Mouse (Mus musculus): ENCODE results near the gene Tspan17. TPM values are rescaled to one million over a fixed set of nuclear protein-coding genes. Genes with fewer than 3 reads are reported as not detected.

Tspan17 gene
- 2.2 and 2.8 TPM in 2 replicates for polyA plus RNA-seq (2012; ENCODE audit: low replicate concordance)

DNA sequence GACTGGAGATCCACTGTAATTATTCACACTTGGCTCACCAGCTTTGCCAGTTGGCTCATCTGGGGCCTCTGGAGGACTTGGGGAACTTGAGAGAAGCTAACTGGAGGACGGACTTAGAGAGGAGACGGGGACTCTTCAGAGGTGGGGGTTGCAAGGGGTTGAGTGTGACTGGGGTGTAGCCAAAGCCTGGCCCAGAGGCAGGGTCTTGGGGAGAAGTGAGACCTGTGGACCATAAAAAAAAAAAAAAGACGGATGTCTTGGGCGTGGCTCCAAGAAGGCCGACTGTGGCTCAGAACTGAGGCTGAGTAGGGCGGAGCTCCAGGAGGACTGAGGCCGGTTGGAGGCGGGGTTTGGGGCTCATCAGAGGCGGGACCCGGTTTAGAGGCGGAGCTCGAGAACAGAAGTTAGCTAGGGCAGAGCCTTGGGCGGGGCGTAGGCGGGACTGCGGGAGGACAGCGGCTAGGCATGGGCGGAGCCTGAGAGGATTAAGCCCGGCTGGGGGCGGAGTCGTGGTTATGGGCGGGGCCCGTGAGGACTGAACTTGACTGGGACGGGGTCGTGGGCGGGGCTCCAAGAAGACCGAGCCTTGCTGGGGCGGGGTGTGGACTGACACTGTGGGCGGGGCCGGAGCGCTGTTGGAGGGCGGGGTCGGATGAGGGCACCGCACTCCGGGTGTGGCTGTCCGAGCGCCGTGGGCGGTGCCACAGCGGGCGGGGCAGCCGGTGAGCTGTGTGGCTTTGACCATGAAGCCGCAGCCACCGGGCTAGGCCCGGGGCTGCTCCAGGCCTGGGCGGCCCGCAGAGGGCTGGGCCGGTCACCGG, at the start of gene Tspan17:
Gene Tspan17, plus strand, starts transcription at position 638 of the 821 bp plus-strand sequence.

DNA sequence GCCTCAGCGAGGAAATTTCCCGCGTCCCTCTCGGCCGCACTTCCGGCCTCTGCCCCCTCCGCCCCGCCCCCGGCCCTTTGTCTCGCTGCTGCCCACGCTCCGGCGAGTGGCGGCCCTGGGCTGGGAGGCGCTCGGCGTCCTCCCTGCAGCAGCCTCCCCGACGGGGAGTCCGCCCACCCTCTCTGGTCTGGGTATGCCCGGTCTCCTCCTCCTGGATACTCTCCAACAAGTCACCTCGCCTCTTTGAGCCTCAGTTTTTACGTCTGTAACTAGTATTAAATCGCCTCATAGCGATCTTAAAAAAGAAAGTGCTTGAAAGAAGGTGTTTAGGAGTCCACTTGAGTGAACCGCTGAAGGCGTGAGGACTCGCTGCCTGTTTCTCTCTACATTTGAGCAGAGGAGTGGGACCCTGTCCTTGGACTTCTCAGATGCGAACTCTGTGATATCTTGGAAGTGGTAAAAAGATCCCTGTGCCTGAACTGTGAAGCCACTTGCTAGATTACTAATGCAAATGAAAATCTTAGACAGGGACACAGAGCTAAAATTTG, 39.2 kb upstream of the Tspan17 start, which contains the start of gene Gprin1:
Gene Gprin1, minus strand, starts transcription at position 11 of the 548 bp plus-strand sequence.

DNA sequence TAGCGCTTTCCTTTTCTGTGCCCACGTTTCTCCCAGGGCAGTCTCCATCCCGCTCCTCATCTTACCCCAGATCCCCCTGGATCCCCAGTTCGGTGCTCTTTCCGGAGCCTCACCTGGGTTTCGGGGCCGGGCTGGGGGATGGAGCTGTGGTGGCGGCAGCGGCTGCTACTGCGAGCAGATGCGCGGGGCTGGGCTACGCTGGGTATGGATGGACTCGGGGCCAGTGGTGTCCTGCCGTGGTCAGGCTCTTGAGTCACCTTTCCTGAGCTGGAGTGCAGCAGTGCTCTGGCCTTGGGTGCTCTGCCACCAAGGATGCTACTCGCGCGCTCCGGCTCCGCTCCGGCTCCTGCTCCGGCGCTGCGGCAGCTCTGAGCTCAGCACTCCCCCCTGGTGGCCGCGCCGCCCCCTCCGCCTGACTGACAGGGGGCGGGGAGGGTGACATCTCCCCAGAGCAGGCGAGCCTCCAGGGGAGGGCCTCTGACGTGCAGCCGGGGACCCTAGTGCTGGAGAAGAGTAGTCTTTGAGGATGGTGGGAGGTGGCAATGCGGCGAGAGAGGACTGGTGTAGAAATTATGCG, 22.9 kb upstream of the Tspan17 start, which contains the start of gene Sncb:
Gene Sncb, minus strand, starts transcription at position 404 of the 577 bp plus-strand sequence.

DNA sequence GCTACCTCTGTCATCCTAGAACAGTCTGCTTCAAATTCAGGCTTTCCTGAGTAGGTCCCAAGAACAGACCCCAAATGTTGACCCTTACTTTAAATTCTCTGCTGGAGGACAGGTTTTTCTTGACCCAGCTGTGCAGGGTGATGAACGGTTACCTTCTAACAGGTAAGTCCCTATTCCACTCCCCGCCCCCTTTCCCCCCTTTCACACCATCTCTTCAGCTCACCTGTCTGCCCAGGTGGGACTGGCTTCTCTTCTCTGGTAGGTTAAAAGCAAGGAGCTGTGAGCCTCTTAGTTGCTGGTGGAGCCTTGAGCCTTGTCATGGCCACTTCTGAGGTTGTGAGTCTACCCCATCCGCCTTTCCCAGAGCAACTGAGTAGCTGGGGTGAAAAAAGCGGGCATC, 5.5 kb upstream of the Tspan17 start, which contains the start of gene Eif4e1b:
Gene Eif4e1b, plus strand, starts transcription at position 301 of the 400 bp plus-strand sequence.

Other genes starting within 250 kb of the Tspan17 start
- gene 4833439L19Rik, start 223.9 kb upstream of the Tspan17 start, polyA plus RNA-seq (2012; ENCODE audit: low replicate concordance), result 18.6 and 39.3 TPM in 2 replicates
- gene Arl10, start 214.4 kb upstream of the Tspan17 start, polyA plus RNA-seq (2012; ENCODE audit: low replicate concordance), result 4.3 and 5.5 TPM in 2 replicates
- 14.1 and 16.2 TPM in 2 replicates for gene Nop16, start 199.3 kb upstream of the Tspan17 start, polyA plus RNA-seq (2012; ENCODE audit: low replicate concordance)
- gene Higd2a, start 199.2 kb upstream of the Tspan17 start, polyA plus RNA-seq (2012; ENCODE audit: low replicate concordance), result 6.4 and 56.9 TPM in 2 replicates
- 40.3 and 97.6 TPM in 2 replicates for gene Cltb, start 178.0 kb upstream of the Tspan17 start, polyA plus RNA-seq (2012; ENCODE audit: low replicate concordance)
- gene Faf2, start 167.6 kb upstream of the Tspan17 start, polyA plus RNA-seq (2012; ENCODE audit: low replicate concordance), result 8.7 and 14.0 TPM in 2 replicates
- 469 and 478 TPM in 2 replicates for gene Rnf44, start 95.5 kb upstream of the Tspan17 start, polyA plus RNA-seq (2012; ENCODE audit: low replicate concordance)
- gene Cdhr2, start 87.9 kb upstream of the Tspan17 start, polyA plus RNA-seq (2012; ENCODE audit: low replicate concordance), result not detected in 2 replicates
- not detected in 2 replicates for gene Gprin1, start 39.5 kb upstream of the Tspan17 start, polyA plus RNA-seq (2012; ENCODE audit: low replicate concordance)
- 0.30 TPM in 1 of 2 replicates, not detected in the other for gene Sncb, start 22.8 kb upstream of the Tspan17 start, polyA plus RNA-seq (2012; ENCODE audit: low replicate concordance)
- gene Eif4e1b, start 5.4 kb upstream of the Tspan17 start, polyA plus RNA-seq (2012; ENCODE audit: low replicate concordance), result 0.09 TPM in 1 of 2 replicates, not detected in the other
- gene Unc5a, start 160.0 kb downstream of the Tspan17 start, polyA plus RNA-seq (2012; ENCODE audit: low replicate concordance), result 0.96 and 1.5 TPM in 2 replicates
- gene Hk3, start 232.0 kb downstream of the Tspan17 start, polyA plus RNA-seq (2012; ENCODE audit: low replicate concordance), result 2.9 and 4.8 TPM in 2 replicates

Data from leukemia stem cell, adult 10-12 weeks (primary cell).